In the genomic region with DNA sequence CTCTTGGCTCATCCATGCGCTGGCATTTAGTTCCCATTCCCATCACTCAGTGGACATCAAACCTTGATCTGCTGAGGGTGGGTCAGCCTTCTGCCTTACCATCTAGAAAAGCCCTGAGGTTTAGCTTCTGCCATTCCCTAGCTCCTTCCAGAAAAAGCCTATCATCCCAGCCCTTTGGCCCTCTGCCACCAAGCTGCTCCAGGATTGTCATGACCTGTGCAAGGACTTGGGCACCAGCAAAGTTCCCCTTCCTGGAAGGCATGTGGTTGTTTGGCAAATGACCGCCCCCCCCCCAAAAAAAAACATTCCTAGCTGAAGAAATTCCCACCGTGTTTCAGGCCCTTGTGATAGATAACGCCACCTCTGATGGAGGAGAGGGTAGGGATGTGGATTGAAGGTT, we compare ENCODE assay signal across 8 mouse cellular contexts. TPM values are rescaled to one million over a fixed set of nuclear protein-coding genes. Genes with fewer than 3 reads are reported as not detected.
DNase-seq lines count a peak whose midpoint lies in the region; ATAC-seq lines count a peak whose summit lies in the region.

No protein-coding gene starts in this region.

- H3K9ac ChIP-seq in heart, embryonic 13.5 days: no peak overlapping the region; the same call in 1 of the 2 replicates
- no peak overlapping the region for H3K9ac ChIP-seq in intestine, embryonic 16.5 days (ENCODE audit: low read depth, low read length)

- no peak overlapping the region for H3K4me2 ChIP-seq in heart, embryonic 13.5 days
- H3K4me2 ChIP-seq in intestine, embryonic 16.5 days (ENCODE audit: low read depth, low read length): no peak overlapping the region

- peaks cover 16% of the 10 kb centered on the region for H3K4me1 ChIP-seq in heart, embryonic 13.5 days
- H3K4me1 ChIP-seq in intestine, embryonic 16.5 days (ENCODE audit: control insufficient read depth, insufficient read depth, low read length): 0 out of 2 replicates have a peak, but pooled peaks cover 4% of the 10 kb centered on the region

- H3K27ac ChIP-seq in heart, embryonic 13.5 days (replicated peaks): peak overlapping the region; percentile 65
- peak overlapping the region; percentile 16; the same call in 1 of the 2 replicates for H3K27ac ChIP-seq in intestine, embryonic 16.5 days (ENCODE audit: low read length)

- H3K36me3 ChIP-seq in heart, embryonic 13.5 days: peaks cover 28% of the 10 kb centered on the region
- H3K36me3 ChIP-seq in intestine, embryonic 16.5 days (ENCODE audit: control insufficient read depth, insufficient read depth, low read length): peaks cover 11% of the 10 kb centered on the region

- peaks cover 7% of the 10 kb centered on the region; the same call in 1 of the 2 replicates for H3K9me3 ChIP-seq in heart, embryonic 13.5 days
- H3K9me3 ChIP-seq in intestine, embryonic 16.5 days (ENCODE audit: control insufficient read depth, low read length): peaks cover 9% of the 10 kb centered on the region

- H3K4me3 ChIP-seq in heart, embryonic 13.5 days: no peak overlapping the region
- no peak overlapping the region for H3K4me3 ChIP-seq in intestine, embryonic 16.5 days (ENCODE audit: low read length)

- intact Hi-C loops in heart, postnatal 25 days (cut with DNase I): no loop called here

- no peaks in the 10 kb centered on the region for H3K27me3 ChIP-seq in heart, embryonic 13.5 days (replicated peaks)
- no peaks in the 10 kb centered on the region for H3K27me3 ChIP-seq in intestine, embryonic 16.5 days (replicated peaks; ENCODE audit: control insufficient read depth, insufficient read depth, low read length)

- WGBS in heart, embryonic 13.5 days: 36% methylated on average over 4 of the region's 4 CpGs
- 50% methylated on average over 4 of the region's 4 CpGs for WGBS in intestine, embryonic 16.5 days

- DNase-seq in heart, postnatal 25 days (ENCODE audit: low spot score): no peak
- peak; percentile 71 for DNase-seq in testis, postnatal 10 days (ENCODE audit: low spot score)
- no peak for DNase-seq in testis, postnatal 14 days (ENCODE audit: low spot score)
- no peak for DNase-seq in right cerebral cortex, adult 18-20 months
- DNase-seq in urinary bladder, adult 18-20 months (ENCODE audit: low spot score in 2 of 2): no peak
- no peak for DNase-seq in right cerebral cortex, postnatal 4 days

- no peak for ATAC-seq in heart, embryonic 13.5 days (ENCODE audit: extremely low read depth, insufficient number of reproducible peaks, low FRiP score, low TSS enrichment)
- ATAC-seq in intestine, embryonic 16.5 days: peak; percentile 26; the same call in 1 of the 2 replicates

RNA-seq across cellular contexts. Expression of a gene that starts 14.1 kb away (rescaled TPM):
- 371 and 397 TPM in 2 replicates for polyA plus RNA-seq in heart, embryonic 13.5 days (2015; fragmentation: Nextera tagmentation; extraction: Ambion mirVana)
- total RNA-seq in heart, postnatal 25 days (2021): 10 to 100 TPM; 87.8 to 99.7 TPM
- polyA plus RNA-seq in intestine, embryonic 16.5 days (2015; fragmentation: Nextera tagmentation; extraction: Ambion mirVana): 345 and 352 TPM in 2 replicates

RNA-seq across cellular contexts. Expression of a gene that starts 31.2 kb away (rescaled TPM):
- polyA plus RNA-seq in heart, embryonic 13.5 days (2015; fragmentation: Nextera tagmentation; extraction: Ambion mirVana): 158 and 170 TPM in 2 replicates
- total RNA-seq in heart, postnatal 25 days (2021): 1 to 10 TPM; 4.2 to 4.6 TPM
- polyA plus RNA-seq in intestine, embryonic 16.5 days (2015; fragmentation: Nextera tagmentation; extraction: Ambion mirVana): 132 and 149 TPM in 2 replicates

RNA-seq across cellular contexts. Expression of a gene that starts 34.0 kb away (rescaled TPM):
- 0.15 and 0.21 TPM in 2 replicates for polyA plus RNA-seq in heart, embryonic 13.5 days (2015; fragmentation: Nextera tagmentation; extraction: Ambion mirVana)
- total RNA-seq in heart, postnatal 25 days (2021): under 1 TPM; 0.18 to 0.20 TPM
- polyA plus RNA-seq in intestine, embryonic 16.5 days (2015; fragmentation: Nextera tagmentation; extraction: Ambion mirVana): 0.65 and 1.3 TPM in 2 replicates
